Mouse (Mus musculus): ENCODE results near the gene Rnf121.

GRCm38 (mm10) chr7:102080311-102080710 lies 15.0 kb upstream of the Rnf121 start:
- TF ChIP-seq CTCF (IDR thresholded peaks at IDR 0.05): no peak
- TF ChIP-seq EP300 (IDR thresholded peaks at IDR 0.05): no peak

All from lung, postnatal 0 days (tissue).